Mouse (Mus musculus) limb, embryonic 11.5 days (tissue): ENCODE measurements around the gene Khsrp. TPM values are rescaled to one million over a fixed set of nuclear protein-coding genes. Genes with fewer than 3 reads are reported as not detected.

Experiments used
- ATAC-seq: fragments of 200-750 bp; cut with Nextera tagmentation; 2 replicates; pipeline ENCODE4 v1.8.0; 2017; ENCODE audit warnings: low read depth; ENCODE audit not compliant: insufficient number of reproducible peaks, low FRiP score, low TSS enrichment
- DNase-seq: peaks from one replicate; pipeline ENCODE4 v3.0.0-alpha.2; 2015; ENCODE audit warnings: low spot score
- H3K27ac ChIP-seq: fragments of 300-500 bp; sonication (generic); replicated peaks from 2 replicates; pipeline ENCODE4 v1.5.1; 2014; ENCODE audit warnings: low read depth, mild to moderate bottlenecking, low read length
- H3K27me3 ChIP-seq: fragments of 300-500 bp; sonication (generic); 2 replicates; pipeline ENCODE4 v1.6.1; 2014; ENCODE audit warnings: mild to moderate bottlenecking, low read length, mixed read lengths; ENCODE audit not compliant: control insufficient read depth, insufficient read depth
- H3K36me3 ChIP-seq: fragments of 300-500 bp; sonication (generic); 2 replicates; pipeline ENCODE4 v1.6.1; 2014; ENCODE audit warnings: mild to moderate bottlenecking, low read length, moderate library complexity, mixed read lengths; ENCODE audit not compliant: control insufficient read depth, insufficient read depth
- H3K4me1 ChIP-seq: fragments of 300-500 bp; sonication (generic); 2 replicates; pipeline ENCODE4 v1.6.1; 2014; ENCODE audit warnings: low read length, mixed read lengths; ENCODE audit not compliant: control insufficient read depth, insufficient read depth
- H3K4me2 ChIP-seq: fragments of 300-500 bp; sonication (generic); 2 replicates; pipeline ENCODE4 v1.6.1; 2014; ENCODE audit warnings: low read depth, mild to moderate bottlenecking, moderate library complexity; ENCODE audit not compliant: severe bottlenecking
- H3K4me3 ChIP-seq: fragments of 300-500 bp; sonication (generic); 2 replicates; pipeline ENCODE4 v1.5.1; 2014; ENCODE audit warnings: low read depth, low read length
- H3K9ac ChIP-seq: fragments of 300-500 bp; sonication (generic); 2 replicates; pipeline ENCODE4 v1.6.1; 2014; ENCODE audit warnings: mild to moderate bottlenecking, low read length
- H3K9me3 ChIP-seq: fragments of 300-500 bp; sonication (generic); 2 replicates; pipeline ENCODE4 v1.6.1; 2016; ENCODE audit warnings: low read length; ENCODE audit not compliant: control insufficient read depth
- WGBS: fragments of 180-500 bp; shearing (Covaris S2); extraction: QIAGEN DNeasy Blood & Tissue Kit; methylation state at CpG from one replicate; pipeline ENCODE4 v1.1.7; 2014; 5-methylcytosine and 5-hydroxymethylcytosine counted together
- polyA plus RNA-seq: library from polyadenylated mRNA; unstranded; fragments of >200 nt; fragmentation: Nextera tagmentation; extraction: Ambion mirVana; gene quantifications from 2 replicates; pipeline ENCODE4 v1.2.1, GENCODE M21; 2014

The Khsrp gene
- polyA plus RNA-seq, 1 experiment from 2014 or later, result 48.4 TPM

DNA sequence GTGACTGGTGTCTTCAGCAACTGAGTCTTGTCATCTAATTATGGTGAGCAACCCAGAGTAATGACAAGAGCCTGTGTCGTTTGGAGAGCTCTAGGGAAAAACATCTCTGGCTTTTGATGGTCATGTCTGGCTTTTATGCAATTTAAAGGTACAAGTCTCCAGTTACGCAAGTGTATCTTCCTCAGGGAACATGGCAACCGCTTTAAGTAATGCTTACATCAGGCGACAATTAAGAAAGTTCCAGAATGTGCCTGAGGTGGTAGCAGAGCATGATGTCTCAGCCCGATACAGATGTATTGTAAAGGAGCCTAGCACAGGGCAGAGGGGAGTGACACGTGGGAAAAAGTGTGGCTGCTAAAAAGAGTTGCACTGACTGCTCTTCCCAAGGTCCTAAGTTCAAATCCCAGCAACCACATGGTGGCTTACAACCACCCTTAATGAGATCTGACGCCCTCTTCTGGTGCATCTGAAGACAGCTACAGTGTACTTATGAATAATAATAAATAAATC lies 42.3 kb downstream of the Khsrp start:
- WGBS, result 77% methylated on average over 7 of the region's 7 CpGs
- Histone ChIP-seq H3K27me3 (no peaks in the 10 kb centered on the region), H3K27ac (no peak overlapping the region), H3K4me3 (no peak overlapping the region), H3K4me1 (peaks cover 5% of the 10 kb centered on the region), H3K9me3 (no peaks in the 10 kb centered on the region), H3K4me2 (peak overlapping the region; percentile 77), H3K36me3 (peaks cover 12% of the 10 kb centered on the region), H3K9ac (no peak overlapping the region; the same call in 1 of the 2 replicates)
- no peak for ATAC-seq
- no peak for DNase-seq

- Histone ChIP-seq H3K4me3 (no peak overlapping the region), H3K4me2 (no peak overlapping the region), H3K36me3 (peaks cover 8% of the 10 kb centered on the region), H3K4me1 (peaks cover 5% of the 10 kb centered on the region), H3K27ac (no peak overlapping the region), H3K27me3 (no peaks in the 10 kb centered on the region), H3K9ac (no peak overlapping the region), H3K9me3 (no peaks in the 10 kb centered on the region)
- no peak for DNase-seq
- WGBS, result 81% methylated on average over 7 of the region's 7 CpGs
- ATAC-seq, result no peak
These were observed 42.9 kb downstream of the Khsrp start for GRCm38 (mm10) chr17:56988441-56988840.

DNA sequence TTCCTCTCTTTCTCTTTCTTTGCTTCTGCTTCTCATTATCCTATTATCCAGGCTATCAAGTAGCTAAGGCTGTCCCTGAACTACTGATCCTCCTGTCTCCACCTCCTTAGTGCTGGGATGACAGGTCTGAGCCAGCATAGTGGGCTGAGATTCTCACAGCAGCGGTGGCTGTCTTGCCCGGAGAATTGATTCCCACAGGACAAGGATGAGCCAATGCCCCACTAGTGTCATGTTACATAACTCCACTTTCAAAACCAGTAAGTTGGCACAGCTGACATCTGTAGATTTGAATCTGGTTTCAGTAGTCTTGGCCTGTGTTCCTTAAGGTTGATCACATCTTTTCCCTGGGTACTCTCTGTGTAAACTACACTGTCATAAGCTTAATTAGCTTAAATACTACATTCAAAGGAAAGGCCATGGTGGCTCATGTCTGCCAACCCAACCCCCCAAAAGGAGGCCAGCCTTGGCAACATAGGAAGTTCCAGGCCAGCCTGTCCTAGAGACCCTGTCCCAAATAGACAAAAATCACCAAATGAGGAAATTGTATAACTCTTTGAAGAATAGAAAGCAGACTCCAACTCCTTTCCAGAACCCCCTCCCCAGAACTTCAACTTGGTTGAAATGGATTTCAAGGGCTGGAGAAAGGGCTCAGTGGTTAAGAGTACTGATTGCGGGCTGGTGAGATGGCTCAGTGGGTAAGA lies 45.1 kb downstream of the Khsrp start:
- Histone ChIP-seq H3K4me3 (no peak overlapping the region), H3K4me2 (no peak overlapping the region), H3K27ac (no peak overlapping the region), H3K4me1 (peaks cover 5% of the 10 kb centered on the region), H3K9me3 (no peaks in the 10 kb centered on the region), H3K36me3 (no peaks in the 10 kb centered on the region; the same call in 1 of the 2 replicates), H3K9ac (no peak overlapping the region), H3K27me3 (no peaks in the 10 kb centered on the region)
- 86% methylated on average over 3 of the region's 3 CpGs for WGBS
- ATAC-seq (no peak), DNase-seq (no peak)

- Histone ChIP-seq H3K4me3 (no peak overlapping the region), H3K27me3 (no peaks in the 10 kb centered on the region), H3K9me3 (no peaks in the 10 kb centered on the region), H3K36me3 (no peaks in the 10 kb centered on the region; the same call in 1 of the 2 replicates), H3K4me2 (no peak overlapping the region), H3K4me1 (peaks cover under 1% of the 10 kb centered on the region; the same call in 1 of the 2 replicates), H3K27ac (no peak overlapping the region), H3K9ac (no peak overlapping the region)
- ATAC-seq (no peak), DNase-seq (no peak)
- WGBS, result 67% methylated on average over 3 of the region's 3 CpGs
These were observed 45.7 kb downstream of the Khsrp start for GRCm38 (mm10) chr17:56985656-56986055.

DNA sequence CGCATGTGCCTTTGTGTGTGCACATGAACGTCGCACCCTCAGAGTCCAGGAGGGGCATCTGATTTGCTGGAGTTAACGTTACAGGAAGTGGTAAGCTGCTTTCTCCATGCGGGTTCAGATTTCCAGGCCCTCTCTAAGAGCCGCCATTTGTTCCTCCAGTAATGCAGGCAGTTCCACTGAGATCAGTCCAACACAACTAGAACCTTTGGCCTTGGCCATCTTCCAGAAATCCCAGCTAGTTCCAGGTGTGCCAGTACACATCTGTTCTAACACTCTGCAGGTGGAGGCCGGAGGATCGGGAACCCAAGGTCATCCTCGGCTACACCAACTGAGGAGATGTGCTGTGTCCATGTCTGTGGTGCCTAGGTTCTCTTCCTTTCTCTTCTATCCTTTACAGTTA lies 46.4 kb downstream of the Khsrp start:
- WGBS, result 82% methylated on average over 9 of the region's 9 CpGs
- Histone ChIP-seq H3K4me2 (no peak overlapping the region), H3K9me3 (no peaks in the 10 kb centered on the region), H3K36me3 (no peaks in the 10 kb centered on the region; the same call in 1 of the 2 replicates), H3K4me1 (no peaks in the 10 kb centered on the region), H3K27me3 (no peaks in the 10 kb centered on the region), H3K4me3 (no peak overlapping the region), H3K9ac (no peak overlapping the region), H3K27ac (no peak overlapping the region)
- DNase-seq, result no peak
- no peak for ATAC-seq

DNA sequence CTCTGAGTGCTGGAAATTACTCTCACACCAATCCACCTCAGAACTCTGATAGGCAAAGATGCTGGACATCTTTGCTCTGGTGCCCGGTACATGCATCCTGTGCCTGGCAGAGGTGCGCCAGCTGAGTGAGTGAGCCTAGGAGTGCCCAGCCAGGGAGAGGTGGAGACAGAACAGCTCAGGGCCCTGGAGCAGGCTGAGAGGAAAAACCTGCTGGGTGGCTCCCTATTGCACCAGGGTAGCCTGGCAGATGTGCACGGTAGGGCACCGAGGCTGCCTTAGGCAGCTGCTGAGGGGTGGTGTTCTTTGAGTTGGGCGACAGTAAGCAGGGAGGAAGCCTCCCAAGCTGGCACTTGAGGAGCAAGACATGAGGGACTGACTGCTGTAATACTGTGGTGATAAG lies 49.3 kb downstream of the Khsrp start, which contains the start of gene Acer1:
Gene Acer1, minus strand, starts transcription at position 114 of the 400 bp plus-strand sequence.
- Histone ChIP-seq H3K4me3 (no peak within 1 kb of the TSS), H3K36me3 (no peaks in the 10 kb centered on the region), H3K27ac (no peak within 1 kb of the TSS), H3K27me3 (no peaks in the 10 kb centered on the region), H3K9me3 (no peaks in the 10 kb centered on the region), H3K9ac (no peak within 1 kb of the TSS), H3K4me1 (no peaks in the 10 kb centered on the region), H3K4me2 (no peak within 1 kb of the TSS)
- 70% methylated on average over 5 of the region's 5 CpGs for WGBS
- ATAC-seq (no peak), DNase-seq (no peak)

DNA sequence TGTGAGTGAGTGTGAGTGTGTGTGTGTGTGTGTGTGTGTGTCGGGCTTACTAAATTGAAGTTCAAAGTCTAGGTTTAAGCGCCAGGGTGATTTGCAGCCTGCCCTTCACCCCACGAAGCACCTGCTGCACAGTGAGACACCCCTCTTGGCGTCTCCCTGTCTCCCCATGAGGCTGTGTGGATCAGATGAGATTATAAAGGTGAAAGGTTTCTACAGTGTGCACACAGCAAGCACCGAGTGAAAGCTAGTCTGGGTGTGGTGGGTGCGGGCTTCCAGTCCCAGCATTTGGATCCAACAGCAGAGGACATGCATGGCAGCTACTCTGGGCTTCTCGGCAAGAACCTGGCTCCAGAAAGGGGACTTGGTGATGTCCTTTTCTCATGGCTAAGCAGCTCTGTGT lies 50.3 kb downstream of the Khsrp start:
- no peak overlapping the region for H3K4me3 ChIP-seq
- H3K36me3 ChIP-seq, result no peaks in the 10 kb centered on the region
- H3K4me1 ChIP-seq, result no peaks in the 10 kb centered on the region
- no peak overlapping the region for H3K4me2 ChIP-seq
- H3K9me3 ChIP-seq, result no peaks in the 10 kb centered on the region
- ATAC-seq, result no peak
- H3K27ac ChIP-seq, result no peak overlapping the region
- H3K9ac ChIP-seq, result no peak overlapping the region
- H3K27me3 ChIP-seq, result no peaks in the 10 kb centered on the region
- 74% methylated on average over 7 of the region's 7 CpGs for WGBS
- no peak for DNase-seq

DNA sequence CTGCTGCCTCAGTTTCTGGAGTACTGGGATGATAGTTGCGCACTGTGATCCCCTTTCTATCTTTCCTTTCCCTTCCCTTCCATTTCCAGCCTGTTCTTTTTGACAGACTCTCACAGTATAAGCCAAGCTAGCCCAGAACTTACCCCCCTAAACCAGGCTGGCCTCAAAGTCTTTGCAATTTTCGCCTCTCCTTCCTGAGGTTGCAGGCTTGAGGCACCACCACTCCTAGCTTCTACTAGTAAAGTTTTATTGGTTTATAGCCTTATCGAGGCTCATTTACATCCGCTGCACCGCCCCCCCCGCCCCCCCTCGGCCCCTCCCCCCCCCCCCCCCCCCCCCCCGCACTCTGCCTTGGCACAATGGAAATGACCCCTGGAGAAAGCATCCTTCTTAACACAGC lies 51.8 kb downstream of the Khsrp start:
- H3K9me3 ChIP-seq, result no peaks in the 10 kb centered on the region
- no peak overlapping the region for H3K4me2 ChIP-seq
- H3K4me3 ChIP-seq, result no peak overlapping the region
- WGBS, result 25% methylated on average over 6 of the region's 8 CpGs
- H3K9ac ChIP-seq, result no peak overlapping the region
- H3K4me1 ChIP-seq, result no peaks in the 10 kb centered on the region
- no peaks in the 10 kb centered on the region for H3K27me3 ChIP-seq
- DNase-seq, result no peak
- no peak overlapping the region for H3K27ac ChIP-seq
- no peaks in the 10 kb centered on the region for H3K36me3 ChIP-seq
- ATAC-seq, result no peak
